Mouse (Mus musculus): ENCODE measurements at regions not wholly inside any gene's neighbourhood (a gene's known extent, or its start where the extent isn't known, plus 50 kb on each side); places are given as distances from the start of the nearest gene placed in this dataset.

DNA sequence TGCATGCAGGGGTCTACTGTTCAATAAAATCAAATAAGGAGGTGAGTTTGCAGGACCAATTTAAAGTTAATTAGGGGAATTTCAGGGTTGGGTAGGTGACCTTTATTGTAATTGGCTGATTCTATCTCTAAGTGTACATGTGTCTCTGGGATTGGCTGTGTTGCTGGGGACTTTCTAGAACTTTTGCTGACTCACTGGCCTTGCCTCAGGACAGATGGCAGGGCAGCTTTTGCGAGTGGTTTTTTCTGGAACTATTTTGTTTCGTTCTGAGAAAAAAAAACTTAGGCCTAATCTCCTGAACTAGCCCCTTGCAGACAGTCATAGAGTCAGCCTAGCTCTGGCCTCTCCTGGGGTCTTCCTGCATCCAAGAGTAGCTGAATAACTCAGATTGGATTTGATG, 249.3 kb upstream of the Mdga2 start:
- no peak for DNase-seq (ENCODE audit: low spot score)

- no peak for DNase-seq (ENCODE audit: low spot score)
These were observed 248.7 kb upstream of the Mdga2 start for GRCm38 (mm10) chr12:67471001-67471400.

DNA sequence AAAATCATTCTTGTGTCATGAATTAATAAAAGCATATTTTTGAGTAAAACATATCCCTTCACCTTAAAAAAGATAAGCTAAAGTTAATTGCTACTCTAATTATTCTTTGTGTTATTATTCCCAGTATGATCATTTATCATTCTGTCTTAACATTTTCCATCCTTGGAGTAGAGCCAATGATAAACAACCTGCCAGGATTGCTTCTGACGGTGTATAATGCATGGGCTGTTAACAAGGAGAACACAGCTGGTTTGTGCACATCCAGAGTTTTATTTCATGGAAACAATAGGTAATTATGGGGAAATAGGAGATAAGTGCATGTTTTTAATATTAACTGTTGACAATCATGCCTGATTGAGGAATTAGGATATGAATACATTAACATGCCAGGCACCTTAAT, 226.8 kb upstream of the Mdga2 start:
- no peak for DNase-seq (ENCODE audit: low spot score)

DNA sequence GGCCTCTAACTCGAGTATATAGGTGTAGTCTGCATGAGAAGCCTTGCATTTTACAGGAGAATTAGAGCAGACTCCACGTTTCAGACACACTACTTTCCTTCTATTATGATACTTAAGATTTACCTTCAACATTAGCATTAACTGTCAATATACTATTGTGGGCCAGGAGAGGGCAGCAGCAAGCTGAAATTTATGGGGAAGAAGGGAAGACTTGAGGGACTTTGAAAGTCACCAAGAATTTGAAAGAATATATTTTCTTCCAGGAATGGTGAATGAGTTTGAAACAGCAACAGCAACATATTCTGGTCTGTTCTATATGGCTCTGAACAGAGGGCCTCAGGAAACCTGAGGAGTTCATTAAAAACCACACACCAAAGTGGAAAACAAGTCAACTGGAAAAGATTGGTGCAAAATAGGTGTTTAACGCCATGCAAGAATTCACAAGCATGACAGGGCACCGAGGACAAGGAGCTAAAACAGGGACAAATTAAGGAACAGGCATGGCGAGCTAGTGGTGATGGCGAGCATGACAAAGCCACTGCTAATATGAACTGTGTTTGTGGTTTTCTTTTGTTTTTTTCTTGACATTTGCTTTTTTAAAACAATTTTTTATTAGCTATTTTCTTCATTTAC, 208.1 kb upstream of the Mdga2 start:
- DNase-seq (ENCODE audit: low spot score) = peak; percentile 6

GRCm38 (mm10) chr12:67426801-67427200, 204.5 kb upstream of the Mdga2 start:
- no peak for DNase-seq (ENCODE audit: low spot score)

GRCm38 (mm10) chr12:67399537-67399936, 177.2 kb upstream of the Mdga2 start:
- no peak for DNase-seq (ENCODE audit: low spot score)

DNA sequence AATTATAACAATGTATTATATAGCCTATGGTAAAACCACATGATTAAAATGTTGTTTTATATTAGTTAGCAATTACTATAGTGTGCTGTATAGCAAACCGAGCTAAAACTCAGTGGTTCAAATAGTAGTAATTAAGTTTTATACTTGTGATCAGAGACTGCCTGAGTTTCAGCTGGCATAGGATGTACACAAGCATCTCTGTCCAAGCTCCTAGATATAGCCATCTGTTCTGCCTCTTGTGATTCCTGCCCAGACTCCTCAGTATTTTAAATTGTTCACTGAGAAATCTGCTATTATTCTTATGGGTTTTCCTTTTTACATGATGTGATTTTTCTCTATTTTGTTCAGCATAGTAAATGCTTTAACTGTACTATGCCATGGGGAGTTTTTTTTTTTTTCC, 152.2 kb upstream of the Mdga2 start:
- no peak for DNase-seq (ENCODE audit: low spot score)

GRCm38 (mm10) chr12:67348551-67348950, 126.2 kb upstream of the Mdga2 start:
- no peak for DNase-seq (ENCODE audit: low spot score)

DNA sequence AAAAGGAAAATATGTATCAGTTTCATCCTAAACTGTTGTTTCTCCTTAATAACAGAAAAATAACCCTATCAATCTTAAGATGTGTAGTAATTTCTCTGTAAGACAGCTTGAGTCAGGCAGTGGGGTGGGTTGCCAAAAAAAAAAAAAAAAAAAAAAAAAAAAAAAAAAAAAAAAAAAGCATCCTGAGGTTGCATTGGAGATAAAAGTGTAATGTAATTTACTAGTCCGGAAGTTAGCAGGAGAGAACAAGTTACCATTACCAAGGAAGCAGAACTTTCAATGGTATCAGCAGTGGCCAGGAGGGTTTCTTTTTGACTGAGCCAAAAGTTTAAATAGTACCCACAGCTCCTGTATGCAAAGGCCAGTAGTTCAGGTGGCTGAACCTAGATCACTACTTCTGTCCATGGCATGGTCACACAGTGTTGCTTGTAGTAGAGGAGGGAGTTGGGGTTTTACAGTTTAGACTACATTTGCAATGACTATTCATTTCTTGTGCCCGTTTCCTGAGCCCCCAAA, 110.2 kb upstream of the Mdga2 start:
- no peak for DNase-seq (ENCODE audit: low spot score)

DNA sequence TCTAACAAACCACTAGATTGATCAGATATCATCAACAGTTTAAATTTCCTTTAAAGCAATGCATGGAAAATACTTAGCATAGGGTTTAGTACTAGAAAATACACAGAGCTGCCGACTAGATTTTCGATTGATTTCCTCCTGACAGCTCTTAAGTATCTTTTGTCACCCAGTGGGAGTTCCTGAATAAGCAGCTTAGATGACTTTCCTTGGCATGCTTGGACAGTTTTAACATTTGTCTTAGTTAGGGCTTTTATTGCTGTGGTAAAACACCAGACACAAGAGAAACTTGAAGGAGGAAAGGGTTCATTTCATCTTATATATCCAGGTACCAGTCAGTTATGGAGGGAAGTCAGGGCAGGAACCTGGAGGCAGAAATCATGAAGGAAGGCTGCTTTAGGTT, 104.0 kb upstream of the Mdga2 start:
- no peak for DNase-seq (ENCODE audit: low spot score)

GRCm38 (mm10) chr12:67325799-67326198, 103.5 kb upstream of the Mdga2 start:
- no peak for DNase-seq (ENCODE audit: low spot score)

DNA sequence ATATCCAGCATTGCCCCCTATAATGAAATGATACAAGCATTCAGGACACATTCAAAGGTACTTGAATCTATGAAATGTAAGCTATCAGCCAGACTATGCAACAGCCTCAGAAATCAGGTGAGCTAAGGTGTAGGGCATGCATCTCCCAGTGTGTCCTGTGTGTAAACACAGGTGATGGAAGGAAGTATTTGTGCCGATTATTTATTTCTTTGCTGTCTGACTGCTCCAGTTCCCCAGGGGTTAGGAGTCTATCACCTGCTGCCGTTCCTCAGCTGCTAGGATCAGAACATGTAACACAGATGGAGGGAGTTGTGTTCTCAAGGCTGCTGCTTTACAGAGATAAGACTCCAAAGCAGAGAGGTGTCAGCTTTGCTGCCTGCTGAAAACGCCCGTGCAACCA, 103.0 kb upstream of the Mdga2 start:
- no peak for DNase-seq (ENCODE audit: low spot score)

GRCm38 (mm10) chr12:67318687-67319086, 96.3 kb upstream of the Mdga2 start:
- DNase-seq (ENCODE audit: low spot score) = no peak

- no peak for DNase-seq (ENCODE audit: low spot score)
These were observed 77.9 kb upstream of the Mdga2 start for GRCm38 (mm10) chr12:67300245-67300644.

GRCm38 (mm10) chr12:67290054-67290453, 67.7 kb upstream of the Mdga2 start:
- DNase-seq (ENCODE audit: low spot score) = no peak

DNA sequence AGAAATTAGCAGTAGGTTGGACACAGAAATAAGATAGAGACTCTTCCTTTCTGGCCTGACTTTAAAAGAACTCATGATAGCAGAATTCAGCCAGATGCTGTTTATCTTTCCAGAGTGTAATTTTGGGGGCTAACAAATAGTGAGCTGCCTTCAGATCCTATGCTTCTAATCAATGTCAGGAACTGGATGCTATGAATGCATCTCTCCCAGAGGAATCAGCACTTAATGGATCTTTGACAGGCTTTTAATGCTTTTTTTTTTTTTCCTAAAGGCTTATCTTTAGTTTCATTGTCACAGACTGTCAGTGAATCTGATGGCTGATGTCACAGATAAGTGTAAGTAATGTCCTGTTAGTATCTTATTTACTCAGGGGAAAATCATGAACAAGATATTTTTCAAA, 50.5 kb upstream of the Mdga2 start:
- no peak for DNase-seq (ENCODE audit: low spot score)

DNA sequence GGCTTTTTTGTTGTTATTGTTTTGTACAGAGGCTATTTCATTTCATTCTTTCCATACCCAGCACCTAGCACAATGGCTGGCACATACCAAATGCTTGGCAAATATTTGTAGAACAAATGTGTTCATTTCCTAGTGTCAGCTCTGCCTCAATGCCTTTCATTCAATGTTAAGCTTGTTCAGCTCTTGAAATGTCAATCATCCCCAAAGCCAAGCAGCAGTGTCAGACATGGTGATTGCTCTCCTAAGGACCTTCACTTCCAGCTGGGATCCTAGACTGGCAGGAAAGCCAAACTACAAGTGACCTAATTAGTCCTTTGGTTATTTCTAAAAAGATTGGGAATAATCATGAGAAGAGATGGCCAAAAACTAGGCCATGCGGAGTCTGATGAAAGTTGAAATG, 50.0 kb upstream of the Mdga2 start:
- DNase-seq (ENCODE audit: low spot score) = no peak

All from urinary bladder, postnatal 25 days (tissue).